Mouse (Mus musculus) hindbrain, postnatal 0 days (tissue): ENCODE results near the gene 3110040M04Rik. TPM values are rescaled to one million over a fixed set of nuclear protein-coding genes. Genes with fewer than 3 reads are reported as not detected.

Experiments used
- ATAC-seq: fragments of 200-750 bp; cut with Nextera tagmentation; 2 replicates; pipeline ENCODE4 v1.8.0; 2017; ENCODE audit warnings: mild to moderate bottlenecking, moderate TSS enrichment, moderate library complexity
- DNase-seq: peaks from one replicate; pipeline ENCODE4 v3.0.0-alpha.2; 2015; ENCODE audit warnings: low spot score
- H3K27ac ChIP-seq: fragments of 300-500 bp; sonication (generic); 2 replicates; pipeline ENCODE4 v1.5.1; 2014; ENCODE audit warnings: mild to moderate bottlenecking
- H3K27me3 ChIP-seq: fragments of 300-500 bp; sonication (generic); 2 replicates; pipeline ENCODE4 v1.6.1; 2014; ENCODE audit warnings: low read length, mixed read lengths; ENCODE audit not compliant: insufficient read depth
- H3K36me3 ChIP-seq: fragments of 300-500 bp; sonication (generic); 2 replicates; pipeline ENCODE4 v1.6.1; 2014; ENCODE audit warnings: low read length, mixed read lengths; ENCODE audit not compliant: insufficient read depth
- H3K4me1 ChIP-seq: fragments of 300-500 bp; sonication (generic); 2 replicates; pipeline ENCODE4 v1.6.1; 2014; ENCODE audit warnings: antibody characterized with exemption, low read length, mixed read lengths; ENCODE audit not compliant: insufficient read depth
- H3K4me2 ChIP-seq: fragments of 300-500 bp; sonication (generic); 2 replicates; pipeline ENCODE4 v1.6.1; 2014; ENCODE audit warnings: low read depth, mild to moderate bottlenecking, low read length, moderate library complexity, mixed read lengths
- H3K4me3 ChIP-seq: fragments of 300-500 bp; sonication (generic); 2 replicates; pipeline ENCODE4 v1.5.1; 2014; ENCODE audit warnings: low read length
- H3K9ac ChIP-seq: fragments of 300-500 bp; sonication (generic); replicated peaks from 2 replicates; pipeline ENCODE4 v1.6.1; 2014; ENCODE audit warnings: mild to moderate bottlenecking, low read length, moderate library complexity, mixed read lengths
- H3K9me3 ChIP-seq: fragments of 300-500 bp; sonication (generic); 2 replicates; pipeline ENCODE4 v1.6.1; 2016; ENCODE audit warnings: low read length, mixed read lengths
- CTCF ChIP-seq: IDR thresholded peaks from 2 replicates; pipeline ENCODE4 v1.5.1; 2016; ENCODE audit warnings: antibody characterized with exemption, control low read depth, low read depth
- WGBS: fragments of 180-500 bp; shearing (Covaris S2); extraction: QIAGEN DNeasy Blood & Tissue Kit; methylation state at CpG from one replicate; pipeline ENCODE4 v1.1.7; 2014; 5-methylcytosine and 5-hydroxymethylcytosine counted together
- polyA plus RNA-seq: library from polyadenylated mRNA; unstranded; fragments of >200 nt; fragmentation: Nextera tagmentation; extraction: Ambion mirVana; gene quantifications from 2 replicates; pipeline ENCODE4 v1.2.1, GENCODE M21; 2015
- total RNA-seq: library from RNA; depleted of rRNA; stranded (reverse); fragments of >200 nt; gene quantifications from 2 replicates; pipeline ENCODE4 v1.2.3, GENCODE M21; 2014; rRNA removed

3110040M04Rik gene
- total and polyA plus RNA-seq, 2 experiments from 2014 or later: not detected

GRCm38 (mm10) chr1:151250109-151250508 is 46.2 kb downstream of the 3110040M04Rik start:
- TF ChIP-seq CTCF: no peak
- H3K4me2 ChIP-seq: no peak overlapping the region
- ATAC-seq: no peak

GRCm38 (mm10) chr1:151250529-151251193 is 46.7 kb downstream of the 3110040M04Rik start:
- no peaks in the 10 kb centered on the region for H3K27me3 ChIP-seq
- WGBS: 45% methylated on average over 18 of the region's 18 CpGs
- no peak overlapping the region for H3K27ac ChIP-seq
- no peaks in the 10 kb centered on the region for H3K4me1 ChIP-seq
- H3K4me3 ChIP-seq: no peak overlapping the region
- DNase-seq (peak; percentile 39), ATAC-seq (peak; percentile 78)
- peak overlapping the region; percentile 19; the same call in 1 of the 2 replicates for H3K4me2 ChIP-seq
- no peak for TF ChIP-seq CTCF
- no peaks in the 10 kb centered on the region for H3K9me3 ChIP-seq
- H3K9ac ChIP-seq: no peak overlapping the region
- H3K36me3 ChIP-seq: no peaks in the 10 kb centered on the region

More at GRCm38 (mm10) chr1:151250109-151250508, 46.2 kb downstream of the 3110040M04Rik start:
- H3K27me3 ChIP-seq: no peaks in the 10 kb centered on the region
- no peak overlapping the region for H3K27ac ChIP-seq
- H3K9me3 ChIP-seq: no peaks in the 10 kb centered on the region
- no peaks in the 10 kb centered on the region for H3K36me3 ChIP-seq
- H3K4me1 ChIP-seq: no peaks in the 10 kb centered on the region
- no peak overlapping the region for H3K4me3 ChIP-seq
- no peak overlapping the region for H3K9ac ChIP-seq
- WGBS: 84% methylated on average over 3 of the region's 3 CpGs
- DNase-seq: no peak

GRCm38 (mm10) chr1:151251194-151252010 is 47.5 kb downstream of the 3110040M04Rik start:
- TF ChIP-seq CTCF: no peak
- H3K4me3 ChIP-seq: no peak overlapping the region
- H3K4me1 ChIP-seq: no peaks in the 10 kb centered on the region
- H3K9me3 ChIP-seq: no peaks in the 10 kb centered on the region
- peak; percentile 59; the same call in 1 of the 2 replicates for ATAC-seq
- H3K4me2 ChIP-seq: peak overlapping the region; percentile 19; the same call in 1 of the 2 replicates
- H3K9ac ChIP-seq: no peak overlapping the region
- WGBS: 73% methylated on average over 14 of the region's 14 CpGs
- no peaks in the 10 kb centered on the region for H3K27me3 ChIP-seq
- H3K27ac ChIP-seq: no peak overlapping the region
- DNase-seq: no peak
- no peaks in the 10 kb centered on the region for H3K36me3 ChIP-seq

Other genes with a start within 250 kb of the 3110040M04Rik start
- gene Hmcn1, start 210.7 kb upstream of the 3110040M04Rik start, total RNA-seq: 2.7 and 6.3 TPM in 2 replicates
- gene Hmcn1, start 210.7 kb upstream of the 3110040M04Rik start, polyA plus RNA-seq: 0.80 and 1.2 TPM in 2 replicates
- gene Gm47985, start 21.6 kb upstream of the 3110040M04Rik start, total RNA-seq: not detected in 2 replicates
- gene Gm47985, start 21.6 kb upstream of the 3110040M04Rik start, polyA plus RNA-seq: not detected in 2 replicates
- gene Gm8947, start 11.7 kb upstream of the 3110040M04Rik start, total RNA-seq: not detected in 2 replicates
- gene Gm8947, start 11.7 kb upstream of the 3110040M04Rik start, polyA plus RNA-seq: not detected in 2 replicates
- gene Gm47995, start 5.7 kb upstream of the 3110040M04Rik start, total RNA-seq: not detected in 2 replicates
- not detected in 2 replicates for gene Gm47995, start 5.7 kb upstream of the 3110040M04Rik start, polyA plus RNA-seq
- not detected in 2 replicates for gene Gm47996, start 6.0 kb downstream of the 3110040M04Rik start, total RNA-seq
- gene Gm47996, start 6.0 kb downstream of the 3110040M04Rik start, polyA plus RNA-seq: not detected in 2 replicates
- 121 and 129 TPM in 2 replicates for gene Ivns1abp, start 140.4 kb downstream of the 3110040M04Rik start, total RNA-seq
- 140 and 143 TPM in 2 replicates for gene Ivns1abp, start 140.4 kb downstream of the 3110040M04Rik start, polyA plus RNA-seq
- gene Swt1, start 224.3 kb downstream of the 3110040M04Rik start, total RNA-seq: 6.7 and 7.7 TPM in 2 replicates
- 11.7 and 17.1 TPM in 2 replicates for gene Swt1, start 224.3 kb downstream of the 3110040M04Rik start, polyA plus RNA-seq
- gene Trmt1l, start 224.4 kb downstream of the 3110040M04Rik start, total RNA-seq: 13.2 and 17.6 TPM in 2 replicates
- gene Trmt1l, start 224.4 kb downstream of the 3110040M04Rik start, polyA plus RNA-seq: 16.2 and 18.5 TPM in 2 replicates